Mouse (Mus musculus): Measurements from ENCODE around the gene Mgll.

GRCm38 (mm10) chr6:88842731-88843151 is 118.5 kb downstream of the Mgll start:
- TF ChIP-seq CTCF (IDR thresholded peaks at IDR 0.05; ENCODE audit: low read depth, low read length) = no peak
- TF ChIP-seq POLR2A (IDR thresholded peaks at IDR 0.05; ENCODE audit: extremely low read depth, insufficient read depth, low read length) = no peak
